Mouse (Mus musculus): ENCODE data around the gene Tbpl1. TPM values are rescaled to one million over a fixed set of nuclear protein-coding genes. Genes with fewer than 3 reads are reported as not detected.

Gene Tbpl1
- polyA plus RNA-seq, 1 experiment from 2014 or later, result 73.3 TPM

DNA sequence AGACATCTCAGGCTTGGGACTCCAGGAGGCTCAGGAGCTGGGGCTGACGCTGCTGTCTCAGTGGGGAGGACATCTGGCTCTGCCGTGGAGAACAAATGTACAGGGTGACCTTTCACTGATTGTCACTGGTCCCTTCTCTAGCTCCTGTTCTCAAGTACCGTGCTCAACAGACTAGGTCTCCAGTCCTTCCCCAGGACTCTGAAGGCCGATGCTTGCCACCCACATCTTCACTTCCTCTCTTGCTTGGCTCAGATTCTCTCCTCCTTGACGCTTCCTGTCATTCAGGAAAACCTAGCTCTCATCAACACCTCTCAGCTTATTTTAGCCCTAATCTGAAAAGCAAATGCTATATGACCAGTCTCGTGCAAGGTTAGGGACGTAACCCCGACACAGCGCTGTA lies 31.0 kb downstream of the Tbpl1 start:
- WGBS, result 72% methylated on average over 9 of the region's 9 CpGs
- no peak overlapping the region for H3K4me3 ChIP-seq (ENCODE audit: low read length)
- no peak for ATAC-seq (ENCODE audit: low FRiP score, low TSS enrichment)

DNA sequence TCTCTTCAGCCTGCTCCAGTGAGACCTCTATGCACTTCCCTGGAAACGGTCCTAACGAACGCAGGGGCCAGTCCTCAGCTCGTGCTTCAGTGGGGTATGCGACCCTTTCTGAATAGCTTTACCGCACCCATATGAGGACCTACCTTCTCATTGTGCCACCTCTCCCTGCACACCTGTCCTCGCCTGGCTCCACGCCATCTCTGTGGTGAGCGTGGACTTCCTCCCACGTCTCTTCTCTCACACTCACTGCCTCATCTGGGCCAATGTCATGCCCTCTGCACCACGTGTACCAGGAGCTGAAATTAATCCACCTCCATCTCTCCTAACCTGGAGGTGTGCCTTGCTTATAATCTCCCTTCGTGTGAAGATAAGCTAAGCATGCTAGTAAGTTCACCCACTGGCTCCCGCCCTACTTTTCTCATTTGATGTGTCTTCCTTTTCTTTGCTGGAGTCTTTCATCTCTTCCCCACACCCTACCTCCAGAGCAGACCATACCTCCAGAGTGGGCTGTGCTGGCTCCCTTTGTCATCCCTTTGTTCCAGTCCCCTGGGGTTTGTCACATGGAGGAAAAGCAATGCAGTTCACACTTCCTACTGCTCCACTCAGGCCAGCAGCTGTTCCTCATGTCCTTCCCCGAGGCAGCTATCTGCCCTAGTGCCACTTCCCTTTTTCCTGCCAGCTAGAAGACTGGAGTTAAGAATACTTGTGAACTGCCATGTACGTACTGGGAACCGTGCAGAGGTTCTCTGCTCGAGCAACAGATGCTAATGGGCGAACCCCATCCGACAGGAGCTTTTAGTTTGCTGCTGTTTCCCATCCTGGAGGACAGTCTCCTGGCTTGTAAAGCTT lies 32.0 kb downstream of the Tbpl1 start:
- Histone ChIP-seq H3K9ac (ENCODE audit: low read depth, low read length) (no peak overlapping the region), H3K4me1 (ENCODE audit: control insufficient read depth, insufficient read depth, low read length) (no peaks in the 10 kb centered on the region), H3K36me3 (ENCODE audit: control insufficient read depth, insufficient read depth, low read length) (peaks cover 10% of the 10 kb centered on the region; the same call in 1 of the 2 replicates), H3K4me2 (replicated peaks; ENCODE audit: low read depth, low read length) (no peak overlapping the region), H3K9me3 (ENCODE audit: control insufficient read depth, low read length) (no peaks in the 10 kb centered on the region), H3K4me3 (ENCODE audit: low read length) (no peak overlapping the region), H3K27ac (ENCODE audit: low read depth, low read length) (no peak overlapping the region), H3K27me3 (ENCODE audit: control insufficient read depth, insufficient read depth, low read length) (no peaks in the 10 kb centered on the region)
- 75% methylated on average over 19 of the region's 19 CpGs for WGBS
- ATAC-seq (ENCODE audit: low FRiP score, low TSS enrichment), result no peak

More for the DNA sequence above, 31.0 kb downstream of the Tbpl1 start:
- Histone ChIP-seq H3K9ac (ENCODE audit: low read depth, low read length) (no peak overlapping the region), H3K4me2 (replicated peaks; ENCODE audit: low read depth, low read length) (no peak overlapping the region), H3K9me3 (ENCODE audit: control insufficient read depth, low read length) (no peaks in the 10 kb centered on the region), H3K4me1 (ENCODE audit: control insufficient read depth, insufficient read depth, low read length) (no peaks in the 10 kb centered on the region), H3K27me3 (ENCODE audit: control insufficient read depth, insufficient read depth, low read length) (no peaks in the 10 kb centered on the region), H3K27ac (ENCODE audit: low read depth, low read length) (no peak overlapping the region), H3K36me3 (ENCODE audit: control insufficient read depth, insufficient read depth, low read length) (peaks cover 19% of the 10 kb centered on the region)

DNA sequence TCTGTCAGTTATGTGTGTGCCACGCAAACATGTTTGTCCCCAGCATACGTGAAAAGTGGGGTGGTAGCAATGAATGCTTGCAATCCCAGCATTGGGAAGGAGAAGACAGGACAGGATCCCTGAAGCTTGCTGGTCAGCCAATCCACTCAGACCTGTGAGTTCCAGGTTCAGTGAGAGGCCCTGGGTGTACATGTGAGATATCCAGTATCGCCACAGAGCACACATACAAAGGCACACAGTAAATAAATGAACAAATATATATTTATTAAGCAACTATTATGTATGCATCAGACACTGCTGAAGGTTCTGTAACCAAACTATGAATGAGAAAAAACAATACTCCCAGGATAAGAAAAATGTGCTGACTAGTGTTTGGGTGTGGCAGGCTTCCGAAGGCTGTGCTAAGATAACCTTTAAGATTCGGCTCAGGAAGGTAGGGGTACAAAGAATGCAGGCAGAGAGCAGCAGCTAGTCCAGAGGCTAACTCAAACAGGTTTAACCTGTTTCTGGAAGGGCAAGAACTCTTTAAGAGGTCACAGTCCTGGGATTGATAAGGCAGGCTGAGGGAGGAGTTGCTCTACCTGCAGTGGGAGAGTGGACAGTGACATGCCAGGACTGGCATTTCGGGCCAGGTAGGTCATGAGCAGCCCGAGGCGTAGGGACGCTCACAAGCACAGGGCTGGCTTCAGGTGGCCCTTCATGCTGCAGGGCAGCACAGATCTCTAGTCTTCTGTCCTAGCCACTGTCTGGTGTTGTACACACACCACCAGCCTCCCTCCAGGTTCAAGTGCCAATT lies 33.4 kb downstream of the Tbpl1 start:
- H3K4me1 ChIP-seq (ENCODE audit: control insufficient read depth, insufficient read depth, low read length), result no peaks in the 10 kb centered on the region
- no peaks in the 10 kb centered on the region for H3K9me3 ChIP-seq (ENCODE audit: control insufficient read depth, low read length)
- ATAC-seq (ENCODE audit: low FRiP score, low TSS enrichment), result no peak
- WGBS, result 80% methylated on average over 9 of the region's 9 CpGs
- H3K4me3 ChIP-seq (ENCODE audit: low read length), result no peak overlapping the region
- H3K4me2 ChIP-seq (replicated peaks; ENCODE audit: low read depth, low read length), result no peak overlapping the region
- H3K9ac ChIP-seq (ENCODE audit: low read depth, low read length), result no peak overlapping the region
- peaks cover 6% of the 10 kb centered on the region; the same call in 1 of the 2 replicates for H3K36me3 ChIP-seq (ENCODE audit: control insufficient read depth, insufficient read depth, low read length)
- no peak overlapping the region; the same call in 1 of the 2 replicates for H3K27ac ChIP-seq (ENCODE audit: low read depth, low read length)
- H3K27me3 ChIP-seq (ENCODE audit: control insufficient read depth, insufficient read depth, low read length), result no peaks in the 10 kb centered on the region

DNA sequence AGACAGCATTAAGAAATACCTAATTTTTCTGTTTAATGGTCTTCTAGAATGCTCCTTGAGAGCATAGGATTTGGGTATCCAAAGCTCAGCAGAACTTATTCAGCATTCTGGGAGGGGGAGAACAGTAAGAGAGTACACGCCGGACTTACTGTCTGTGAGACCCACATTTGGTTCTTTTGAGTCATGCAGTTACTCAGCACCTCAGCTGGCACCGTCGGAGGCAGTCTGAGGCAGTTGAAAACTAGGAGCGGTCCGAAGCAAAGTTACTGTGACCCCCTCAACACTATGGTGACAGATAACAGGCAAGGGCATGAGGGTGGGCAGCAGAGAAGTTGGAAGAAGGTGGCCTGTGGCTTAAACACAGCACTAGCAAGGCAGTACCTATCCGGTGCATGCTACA lies 34.9 kb downstream of the Tbpl1 start:
- H3K27me3 ChIP-seq (ENCODE audit: control insufficient read depth, insufficient read depth, low read length), result no peaks in the 10 kb centered on the region
- H3K27ac ChIP-seq (ENCODE audit: low read depth, low read length), result no peak overlapping the region
- no peaks in the 10 kb centered on the region for H3K9me3 ChIP-seq (ENCODE audit: control insufficient read depth, low read length)
- H3K9ac ChIP-seq (ENCODE audit: low read depth, low read length), result no peak overlapping the region
- no peaks in the 10 kb centered on the region for H3K36me3 ChIP-seq (ENCODE audit: control insufficient read depth, insufficient read depth, low read length)
- H3K4me2 ChIP-seq (replicated peaks; ENCODE audit: low read depth, low read length), result no peak overlapping the region
- H3K4me1 ChIP-seq (ENCODE audit: control insufficient read depth, insufficient read depth, low read length), result no peaks in the 10 kb centered on the region
- no peak overlapping the region for H3K4me3 ChIP-seq (ENCODE audit: low read length)
- 84% methylated on average over 7 of the region's 7 CpGs for WGBS
- ATAC-seq (ENCODE audit: low FRiP score, low TSS enrichment), result no peak

DNA sequence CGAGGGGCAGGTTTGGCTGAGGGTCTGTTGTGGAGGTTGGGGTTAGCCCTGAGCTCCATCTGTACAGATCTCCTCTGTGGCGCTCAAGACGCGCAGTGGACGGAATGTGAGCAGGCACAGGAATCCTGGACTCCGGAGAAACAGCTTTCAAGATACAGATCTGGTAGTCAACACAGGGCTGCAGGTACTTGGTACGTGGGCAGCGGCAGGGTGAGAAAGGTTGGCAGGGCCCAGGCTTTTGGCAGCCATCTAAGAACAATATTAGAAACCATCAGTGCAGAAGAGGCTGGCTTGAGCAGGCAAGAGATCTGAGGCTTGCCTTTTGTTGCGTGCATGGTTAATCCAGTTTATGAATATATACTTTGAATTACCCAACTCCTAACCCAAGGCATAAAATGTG lies 35.5 kb downstream of the Tbpl1 start:
- H3K27ac ChIP-seq (ENCODE audit: low read depth, low read length), result no peak overlapping the region
- no peak overlapping the region for H3K4me3 ChIP-seq (ENCODE audit: low read length)
- H3K4me1 ChIP-seq (ENCODE audit: control insufficient read depth, insufficient read depth, low read length), result no peaks in the 10 kb centered on the region
- H3K4me2 ChIP-seq (replicated peaks; ENCODE audit: low read depth, low read length), result no peak overlapping the region
- no peaks in the 10 kb centered on the region for H3K27me3 ChIP-seq (ENCODE audit: control insufficient read depth, insufficient read depth, low read length)
- no peak overlapping the region for H3K9ac ChIP-seq (ENCODE audit: low read depth, low read length)
- H3K36me3 ChIP-seq (ENCODE audit: control insufficient read depth, insufficient read depth, low read length), result no peaks in the 10 kb centered on the region
- no peaks in the 10 kb centered on the region for H3K9me3 ChIP-seq (ENCODE audit: control insufficient read depth, low read length)
- WGBS, result 79% methylated on average over 9 of the region's 9 CpGs
- peak; percentile 43; the same call in 1 of the 2 replicates for ATAC-seq (ENCODE audit: low FRiP score, low TSS enrichment)

DNA sequence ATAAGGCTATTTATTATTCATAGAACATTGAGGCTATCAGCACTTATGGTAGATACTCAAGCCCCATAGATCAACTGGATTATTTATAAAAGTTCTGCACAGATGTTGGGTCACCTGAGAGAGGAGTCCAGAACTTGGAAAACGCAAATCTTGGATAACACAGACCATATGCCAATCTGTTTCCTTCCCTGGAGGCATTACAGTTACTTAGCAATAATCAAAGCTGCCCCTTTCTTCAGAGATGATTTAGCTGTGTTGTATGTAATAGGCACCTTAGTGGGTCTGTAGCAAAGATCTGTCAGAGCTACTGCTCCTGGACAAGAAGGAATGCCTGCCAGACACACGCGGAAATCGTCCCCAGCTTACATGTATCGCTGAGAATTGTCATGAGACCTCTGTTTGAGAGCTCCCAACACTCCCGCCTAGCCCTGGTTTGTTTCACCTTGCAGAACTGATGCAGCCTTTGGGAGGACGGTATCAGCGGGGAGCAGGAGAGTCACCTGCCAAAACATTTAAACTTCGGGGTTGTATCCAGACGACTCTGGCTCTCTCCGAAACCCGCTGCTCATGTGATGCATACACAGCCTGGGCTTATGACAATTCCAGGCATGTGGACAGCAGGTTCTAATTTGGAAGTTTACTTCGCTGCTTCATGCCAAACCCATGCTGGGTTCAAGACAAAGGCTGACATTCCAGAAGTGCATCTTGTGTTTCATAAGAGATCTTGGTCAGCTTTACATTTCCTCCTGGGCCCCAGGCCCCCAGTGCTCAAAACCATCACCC lies 55.7 kb downstream of the Tbpl1 start:
- H3K36me3 ChIP-seq (ENCODE audit: control insufficient read depth, insufficient read depth, low read length), result no peaks in the 10 kb centered on the region
- no peak overlapping the region for H3K4me2 ChIP-seq (replicated peaks; ENCODE audit: low read depth, low read length)

DNA sequence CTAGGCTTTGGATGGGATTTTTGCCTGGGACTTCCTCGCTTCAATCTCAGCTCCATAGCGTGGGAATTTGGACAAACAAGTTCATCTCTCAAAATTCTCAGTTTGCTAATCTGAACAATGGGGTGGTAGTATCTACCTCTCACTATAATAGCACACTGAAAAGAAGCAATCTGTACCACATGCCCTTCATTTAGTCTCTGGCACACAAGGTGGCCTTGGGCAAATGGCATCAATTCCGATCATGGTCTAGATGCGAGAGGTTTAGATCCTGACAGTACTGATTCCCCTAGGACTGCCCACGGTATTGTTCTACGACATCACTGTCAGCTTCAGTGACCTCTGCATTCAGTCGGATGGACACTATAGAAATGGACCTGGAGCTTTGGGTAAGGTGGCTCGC lies 57.6 kb downstream of the Tbpl1 start:
- no peaks in the 10 kb centered on the region for H3K27me3 ChIP-seq (ENCODE audit: control insufficient read depth, insufficient read depth, low read length)
- no peak for ATAC-seq (ENCODE audit: low FRiP score, low TSS enrichment)

More for the DNA sequence above, 55.7 kb downstream of the Tbpl1 start:
- Histone ChIP-seq H3K27ac (ENCODE audit: low read depth, low read length) (no peak overlapping the region), H3K9me3 (ENCODE audit: control insufficient read depth, low read length) (peaks cover 2% of the 10 kb centered on the region; the same call in 1 of the 2 replicates), H3K4me3 (ENCODE audit: low read length) (no peak overlapping the region), H3K27me3 (ENCODE audit: control insufficient read depth, insufficient read depth, low read length) (no peaks in the 10 kb centered on the region), H3K9ac (ENCODE audit: low read depth, low read length) (no peak overlapping the region), H3K4me1 (ENCODE audit: control insufficient read depth, insufficient read depth, low read length) (no peaks in the 10 kb centered on the region)
- 79% methylated on average over 13 of the region's 13 CpGs for WGBS
- no peak for ATAC-seq (ENCODE audit: low FRiP score, low TSS enrichment)

DNA sequence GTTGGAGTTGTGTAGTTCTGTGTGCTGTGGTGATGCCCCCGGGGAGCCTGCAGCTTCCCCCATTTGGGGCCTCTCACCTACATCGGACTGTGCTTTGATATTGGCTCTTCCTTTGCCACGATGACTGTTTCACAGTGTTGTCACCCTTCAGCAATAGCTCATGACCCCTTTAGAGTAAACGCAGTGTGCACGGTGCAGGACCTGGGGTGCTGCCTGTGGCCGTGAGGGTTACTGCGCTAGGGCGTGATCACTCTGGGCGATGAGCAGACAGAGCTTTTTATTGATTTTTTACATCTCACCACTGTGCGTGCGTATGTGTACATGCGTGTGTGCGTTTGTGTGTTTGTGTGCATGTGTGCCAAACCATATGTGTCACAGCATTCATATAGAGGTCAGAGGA lies 63.2 kb downstream of the Tbpl1 start:
- 89% methylated on average over 13 of the region's 13 CpGs for WGBS
- Histone ChIP-seq H3K4me3 (ENCODE audit: low read length) (no peak overlapping the region), H3K4me2 (replicated peaks; ENCODE audit: low read depth, low read length) (no peak overlapping the region), H3K27me3 (ENCODE audit: control insufficient read depth, insufficient read depth, low read length) (no peaks in the 10 kb centered on the region), H3K4me1 (ENCODE audit: control insufficient read depth, insufficient read depth, low read length) (no peaks in the 10 kb centered on the region), H3K9ac (ENCODE audit: low read depth, low read length) (no peak overlapping the region), H3K36me3 (ENCODE audit: control insufficient read depth, insufficient read depth, low read length) (no peaks in the 10 kb centered on the region), H3K27ac (ENCODE audit: low read depth, low read length) (no peak overlapping the region), H3K9me3 (ENCODE audit: control insufficient read depth, low read length) (no peaks in the 10 kb centered on the region)
- no peak for ATAC-seq (ENCODE audit: low FRiP score, low TSS enrichment)

More for the DNA sequence above, 57.6 kb downstream of the Tbpl1 start:
- H3K9ac ChIP-seq (ENCODE audit: low read depth, low read length), result no peak overlapping the region
- H3K4me2 ChIP-seq (replicated peaks; ENCODE audit: low read depth, low read length), result no peak overlapping the region
- H3K4me3 ChIP-seq (ENCODE audit: low read length), result no peak overlapping the region
- 91% methylated on average over 8 of the region's 8 CpGs for WGBS
- H3K9me3 ChIP-seq (ENCODE audit: control insufficient read depth, low read length), result peaks cover 2% of the 10 kb centered on the region; the same call in 1 of the 2 replicates
- H3K27ac ChIP-seq (ENCODE audit: low read depth, low read length), result no peak overlapping the region
- no peaks in the 10 kb centered on the region for H3K4me1 ChIP-seq (ENCODE audit: control insufficient read depth, insufficient read depth, low read length)
- H3K36me3 ChIP-seq (ENCODE audit: control insufficient read depth, insufficient read depth, low read length), result no peaks in the 10 kb centered on the region
